Mouse (Mus musculus): ENCODE data around the gene Tmem176a. TPM values are rescaled to one million over a fixed set of nuclear protein-coding genes. Genes with fewer than 3 reads are reported as not detected.

The Tmem176a gene
- polyA plus RNA-seq (2015; fragmentation: Illumina TruSeq; extraction: RNeasy Lipid Tissue Mini Kit (QIAGEN cat#74804); ENCODE audit: insufficient read depth, low read depth, low replicate concordance), result 37.5 TPM

DNA sequence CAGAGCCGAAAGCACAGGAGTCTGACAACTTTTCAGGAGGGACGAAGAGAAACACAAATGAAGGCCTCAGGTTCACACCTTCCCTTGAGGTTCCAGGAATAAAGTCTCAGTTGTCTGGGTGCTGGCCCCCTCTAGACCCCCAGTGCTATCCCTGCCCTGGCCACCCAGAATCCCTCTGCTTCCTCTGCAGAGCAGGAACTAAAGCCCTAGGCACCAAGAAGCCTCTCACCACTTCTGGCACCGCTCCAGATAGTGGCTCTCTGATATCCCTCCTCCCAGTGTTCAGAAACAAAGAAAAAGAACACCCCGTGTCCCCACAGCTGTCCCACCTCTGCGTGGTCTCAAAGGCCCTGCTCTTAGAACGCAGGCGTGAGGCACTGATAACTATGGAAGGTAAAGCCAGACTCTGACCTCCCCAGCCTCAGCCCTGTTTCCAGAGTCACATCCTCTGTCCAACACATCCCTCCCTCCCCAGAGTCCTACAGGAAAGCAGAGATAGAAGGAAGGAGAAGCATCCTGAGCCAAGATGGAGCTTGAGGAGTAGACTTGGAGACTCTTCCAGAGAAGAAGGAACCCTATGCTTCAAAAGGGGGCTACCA is at the start of gene Tmem176a:
Tmem176a (plus strand) TSS at position 549 of the 599 bp plus-strand sequence.

DNA sequence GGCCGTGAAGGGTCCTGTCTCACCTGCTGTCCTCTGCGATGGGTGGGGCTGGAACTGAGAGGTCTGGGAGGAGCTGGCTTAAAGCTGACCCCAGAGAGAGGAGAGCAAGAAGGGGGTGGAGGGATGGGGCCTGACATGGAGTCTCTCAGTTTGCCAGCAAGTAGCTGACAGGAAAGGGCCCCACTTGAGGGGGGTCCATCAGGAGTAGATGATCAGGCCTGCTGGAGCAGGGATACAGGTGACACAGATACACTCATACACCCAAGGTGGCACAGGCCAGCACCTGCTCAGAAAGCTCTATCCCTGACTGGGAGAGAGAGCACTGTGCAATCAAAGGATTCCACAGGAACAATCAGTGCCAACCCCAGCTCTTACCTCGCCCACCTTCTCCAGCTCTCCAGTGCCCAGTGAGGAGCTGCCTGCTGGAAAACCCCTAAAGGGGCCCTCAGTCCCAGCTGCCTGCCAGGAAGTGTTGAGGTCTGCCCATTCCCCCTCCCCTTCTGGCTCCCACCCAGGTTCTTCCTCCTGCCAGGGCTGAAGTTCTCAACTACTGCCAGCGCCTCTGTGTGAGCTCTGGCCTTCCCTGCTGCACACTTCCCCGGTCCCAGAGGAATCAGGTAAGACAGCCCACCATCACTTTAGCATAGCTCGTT is 380 bp downstream of the Tmem176a start, which contains the start of gene Tmem176b:
Tmem176b (minus strand) TSS at position 524 of the 653 bp plus-strand sequence.

DNA sequence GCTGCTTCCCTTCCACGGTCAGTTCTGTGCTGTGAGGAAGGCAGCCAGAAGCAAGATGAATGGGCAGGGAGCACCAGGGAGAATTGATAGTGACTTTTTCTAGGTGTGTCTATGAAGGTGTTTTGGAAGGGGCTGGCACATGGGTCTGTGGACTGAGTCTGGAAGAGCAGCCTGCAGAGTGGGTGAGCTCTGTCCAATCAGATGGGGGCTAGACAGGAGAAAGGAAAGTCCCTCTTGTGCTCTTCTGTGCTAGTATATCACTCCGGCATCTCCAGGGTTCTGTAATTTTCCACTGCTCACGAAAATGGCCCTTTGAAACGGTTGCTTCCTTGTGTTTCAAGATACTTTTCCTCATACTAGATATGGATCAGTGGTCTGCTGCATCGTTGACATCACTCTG is 31.9 kb downstream of the Tmem176a start, which contains the start of gene Aoc1:
Aoc1 (plus strand) TSS at position 301 of the 400 bp plus-strand sequence.

Other genes with a start within 250 kb of the Tmem176a start
- 4.4 TPM for gene Repin1, start 247.0 kb upstream of the Tmem176a start, polyA plus RNA-seq (2015; fragmentation: Illumina TruSeq; extraction: RNeasy Lipid Tissue Mini Kit (QIAGEN cat#74804); ENCODE audit: insufficient read depth, low read depth, low replicate concordance)
- not detected for gene Gm44965, start 247.0 kb upstream of the Tmem176a start, polyA plus RNA-seq (2015; fragmentation: Illumina TruSeq; extraction: RNeasy Lipid Tissue Mini Kit (QIAGEN cat#74804); ENCODE audit: insufficient read depth, low read depth, low replicate concordance)
- gene Zfp775, start 238.9 kb upstream of the Tmem176a start, polyA plus RNA-seq (2015; fragmentation: Illumina TruSeq; extraction: RNeasy Lipid Tissue Mini Kit (QIAGEN cat#74804); ENCODE audit: insufficient read depth, low read depth, low replicate concordance), result 0.96 TPM
- not detected for gene AI854703, start 214.2 kb upstream of the Tmem176a start, polyA plus RNA-seq (2015; fragmentation: Illumina TruSeq; extraction: RNeasy Lipid Tissue Mini Kit (QIAGEN cat#74804); ENCODE audit: insufficient read depth, low read depth, low replicate concordance)
- 4.8 TPM for gene Gimap8, start 193.7 kb upstream of the Tmem176a start, polyA plus RNA-seq (2015; fragmentation: Illumina TruSeq; extraction: RNeasy Lipid Tissue Mini Kit (QIAGEN cat#74804); ENCODE audit: insufficient read depth, low read depth, low replicate concordance)
- 4.9 TPM for gene Gimap9, start 164.8 kb upstream of the Tmem176a start, polyA plus RNA-seq (2015; fragmentation: Illumina TruSeq; extraction: RNeasy Lipid Tissue Mini Kit (QIAGEN cat#74804); ENCODE audit: insufficient read depth, low read depth, low replicate concordance)
- gene Gimap4, start 156.4 kb upstream of the Tmem176a start, polyA plus RNA-seq (2015; fragmentation: Illumina TruSeq; extraction: RNeasy Lipid Tissue Mini Kit (QIAGEN cat#74804); ENCODE audit: insufficient read depth, low read depth, low replicate concordance), result 21.8 TPM
- 20.6 TPM for gene Gimap6, start 132.7 kb upstream of the Tmem176a start, polyA plus RNA-seq (2015; fragmentation: Illumina TruSeq; extraction: RNeasy Lipid Tissue Mini Kit (QIAGEN cat#74804); ENCODE audit: insufficient read depth, low read depth, low replicate concordance)
- not detected for gene Gm28053, start 122.3 kb upstream of the Tmem176a start, polyA plus RNA-seq (2015; fragmentation: Illumina TruSeq; extraction: RNeasy Lipid Tissue Mini Kit (QIAGEN cat#74804); ENCODE audit: insufficient read depth, low read depth, low replicate concordance)
- not detected for gene Gimap7, start 122.3 kb upstream of the Tmem176a start, polyA plus RNA-seq (2015; fragmentation: Illumina TruSeq; extraction: RNeasy Lipid Tissue Mini Kit (QIAGEN cat#74804); ENCODE audit: insufficient read depth, low read depth, low replicate concordance)
- 4.0 TPM for gene Gimap1, start 101.9 kb upstream of the Tmem176a start, polyA plus RNA-seq (2015; fragmentation: Illumina TruSeq; extraction: RNeasy Lipid Tissue Mini Kit (QIAGEN cat#74804); ENCODE audit: insufficient read depth, low read depth, low replicate concordance)
- 4.9 TPM for gene Gimap5, start 94.7 kb upstream of the Tmem176a start, polyA plus RNA-seq (2015; fragmentation: Illumina TruSeq; extraction: RNeasy Lipid Tissue Mini Kit (QIAGEN cat#74804); ENCODE audit: insufficient read depth, low read depth, low replicate concordance)
- gene Gimap3, start 70.1 kb upstream of the Tmem176a start, polyA plus RNA-seq (2015; fragmentation: Illumina TruSeq; extraction: RNeasy Lipid Tissue Mini Kit (QIAGEN cat#74804); ENCODE audit: insufficient read depth, low read depth, low replicate concordance), result 2.9 TPM
- 73.9 TPM for gene Tmem176b, start 577 bp downstream of the Tmem176a start, polyA plus RNA-seq (2015; fragmentation: Illumina TruSeq; extraction: RNeasy Lipid Tissue Mini Kit (QIAGEN cat#74804); ENCODE audit: insufficient read depth, low read depth, low replicate concordance)
- gene Aoc1, start 32.0 kb downstream of the Tmem176a start, polyA plus RNA-seq (2015; fragmentation: Illumina TruSeq; extraction: RNeasy Lipid Tissue Mini Kit (QIAGEN cat#74804); ENCODE audit: insufficient read depth, low read depth, low replicate concordance), result not detected
- gene 1600015I10Rik, start 89.0 kb downstream of the Tmem176a start, polyA plus RNA-seq (2015; fragmentation: Illumina TruSeq; extraction: RNeasy Lipid Tissue Mini Kit (QIAGEN cat#74804); ENCODE audit: insufficient read depth, low read depth, low replicate concordance), result not detected
- not detected for gene Doxl2, start 134.0 kb downstream of the Tmem176a start, polyA plus RNA-seq (2015; fragmentation: Illumina TruSeq; extraction: RNeasy Lipid Tissue Mini Kit (QIAGEN cat#74804); ENCODE audit: insufficient read depth, low read depth, low replicate concordance)
- not detected for gene Svs1, start 145.9 kb downstream of the Tmem176a start, polyA plus RNA-seq (2015; fragmentation: Illumina TruSeq; extraction: RNeasy Lipid Tissue Mini Kit (QIAGEN cat#74804); ENCODE audit: insufficient read depth, low read depth, low replicate concordance)
- 1.5 TPM for gene Gpnmb, start 195.6 kb downstream of the Tmem176a start, polyA plus RNA-seq (2015; fragmentation: Illumina TruSeq; extraction: RNeasy Lipid Tissue Mini Kit (QIAGEN cat#74804); ENCODE audit: insufficient read depth, low read depth, low replicate concordance)
- gene Malsu1, start 232.9 kb downstream of the Tmem176a start, polyA plus RNA-seq (2015; fragmentation: Illumina TruSeq; extraction: RNeasy Lipid Tissue Mini Kit (QIAGEN cat#74804); ENCODE audit: insufficient read depth, low read depth, low replicate concordance), result 8.7 TPM